Mouse (Mus musculus) lung, postnatal 0 days (tissue): Measurements from ENCODE around the gene Catip.

ENCODE experiments used
- CTCF ChIP-seq: IDR thresholded peaks from 2 replicates; pipeline ENCODE4 v1.5.1; 2016; ENCODE audit warnings: antibody characterized with exemption, mild to moderate bottlenecking
- EP300 ChIP-seq: IDR thresholded peaks from 2 replicates; pipeline ENCODE4 v1.6.1; 2016; ENCODE audit warnings: antibody characterized with exemption, mild to moderate bottlenecking, control low read depth

DNA sequence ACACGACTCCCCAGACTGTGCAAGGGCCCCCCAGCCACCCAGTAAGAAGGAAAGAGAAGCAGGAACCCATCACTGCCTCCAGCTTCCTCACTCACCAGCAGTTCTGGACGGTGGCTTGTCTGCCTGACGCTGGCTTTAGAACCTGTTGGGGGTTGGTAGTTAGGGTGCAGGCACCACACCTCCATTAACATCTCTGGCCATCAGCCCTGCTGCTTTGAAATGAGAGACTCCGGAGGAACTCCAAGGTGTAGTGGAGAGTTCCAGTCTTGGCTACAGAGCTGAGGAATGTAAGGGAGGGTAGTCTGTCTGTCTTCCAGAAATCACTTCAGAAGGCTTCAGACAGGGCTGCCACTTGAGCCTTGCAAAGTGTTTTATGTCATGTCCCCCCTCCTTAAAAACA is 8.1 kb downstream of the Catip start:
- TF ChIP-seq CTCF (no peak), EP300 (no peak)
